Mouse (Mus musculus) left cerebral cortex, postnatal 25 days (tissue): Measurements from ENCODE around the gene Sema5b. TPM values are rescaled to one million over a fixed set of nuclear protein-coding genes. Genes with fewer than 3 reads are reported as not detected.

ENCODE experiments used
- DNase-seq, 2 experiments: peaks; one replicate each; pipeline ENCODE4 v3.0.0; 2022; ENCODE audit warnings: low spot score in 2 of 2, mixed read lengths in 1 of 2
- intact Hi-C: fragments of 180-260 bp; cut with DNase I; formaldehyde crosslinking; loops from one replicate; pipeline ENCODE4 v1.15.1; 2025
- total RNA-seq, 2 experiments: library from RNA; stranded (reverse); gene quantifications; 2 replicates each; pipeline ENCODE4 v1.2.3; 2021

Sema5b gene
- total RNA-seq, 2 experiments from 2014 or later = 14.0 to 18.1 TPM

GRCm38 (mm10) chr16:35681327-35682108 lies 140.6 kb downstream of the Sema5b start:
- no peak for DNase-seq
- intact Hi-C loops = no loop called here

GRCm38 (mm10) chr16:35685027-35685426 lies 144.1 kb downstream of the Sema5b start:
- no peak for DNase-seq
- intact Hi-C loops = no loop called here

GRCm38 (mm10) chr16:35686491-35686890 lies 145.5 kb downstream of the Sema5b start:
- DNase-seq = no peak
- intact Hi-C loops = no loop called here

- intact Hi-C loops = no loop called here
- DNase-seq = no peak
Measured at GRCm38 (mm10) chr16:35691606-35692005, 150.7 kb downstream of the Sema5b start.

GRCm38 (mm10) chr16:35694250-35694846 lies 153.4 kb downstream of the Sema5b start:
- DNase-seq = no peak
- intact Hi-C loops = no loop called here

GRCm38 (mm10) chr16:35696103-35696502 lies 155.2 kb downstream of the Sema5b start:
- DNase-seq = no peak

GRCm38 (mm10) chr16:35701823-35702222 lies 160.9 kb downstream of the Sema5b start:
- intact Hi-C loops = no loop called here

More at GRCm38 (mm10) chr16:35696103-35696502, 155.2 kb downstream of the Sema5b start:
- intact Hi-C loops = no loop called here

GRCm38 (mm10) chr16:35703763-35704679 lies 163.1 kb downstream of the Sema5b start:
- intact Hi-C loops = no loop called here
- no peak for DNase-seq

More at GRCm38 (mm10) chr16:35701823-35702222, 160.9 kb downstream of the Sema5b start:
- peak; percentile 47 to 84 for DNase-seq

GRCm38 (mm10) chr16:35704796-35705195 lies 163.9 kb downstream of the Sema5b start:
- DNase-seq = no peak
- intact Hi-C loops = no loop called here

- no peak for DNase-seq
- intact Hi-C loops = no loop called here
Measured at GRCm38 (mm10) chr16:35707004-35707403, 166.1 kb downstream of the Sema5b start.

- peak in 1 of 2 experiments; percentile 35 for DNase-seq
- intact Hi-C loops = no loop called here
Measured at GRCm38 (mm10) chr16:35711004-35711403, 170.1 kb downstream of the Sema5b start.

- intact Hi-C loops = no loop called here
- DNase-seq = no peak
Measured at GRCm38 (mm10) chr16:35713606-35714005, 172.7 kb downstream of the Sema5b start.

Other genes starting within 250 kb of the Sema5b start
- gene Sec22a, start 177.2 kb upstream of the Sema5b start, total RNA-seq = 10 to 100 TPM; 15.7 to 15.8 TPM
- 1 to 10 TPM; 3.9 to 5.1 TPM for gene Pdia5, start 50.3 kb upstream of the Sema5b start, total RNA-seq
- gene Dirc2, start 228.2 kb downstream of the Sema5b start, total RNA-seq = 10 to 100 TPM; 67.7 to 72.7 TPM
- gene Hspbap1, start 229.2 kb downstream of the Sema5b start, total RNA-seq = 1 to 10 TPM; 6.0 to 6.1 TPM